Mouse (Mus musculus): ENCODE measurements at regions not wholly inside any gene's neighbourhood (a gene's known extent, or its start where the extent isn't known, plus 50 kb on each side); places are given as distances from the start of the nearest gene placed in this dataset.

DNA sequence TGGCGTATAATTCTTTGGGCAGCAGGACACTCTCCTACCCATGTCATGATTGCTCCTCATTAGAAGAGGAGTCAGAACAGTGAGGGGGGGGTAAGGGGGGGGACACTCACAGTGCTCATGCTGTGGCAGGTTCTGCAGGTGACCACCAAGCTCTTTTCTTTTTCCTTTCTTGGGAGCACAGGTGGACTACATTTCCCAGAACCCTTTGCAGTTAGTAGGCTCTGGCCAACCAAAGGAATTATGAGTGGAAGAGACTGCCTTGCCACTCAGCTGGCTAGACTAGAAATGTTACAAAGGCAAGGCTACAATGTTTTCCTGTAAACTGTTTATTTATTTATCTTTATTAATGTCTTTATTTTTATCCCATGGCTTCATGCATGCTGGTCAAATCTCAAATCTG is 53.6 kb upstream of the Ifnlr1 start:
- no peak for ATAC-seq (replicated peaks; ENCODE audit: low FRiP score, low TSS enrichment, poor library complexity, severe bottlenecking)

GRCm38 (mm10) chr4:135629793-135630569 is 56.1 kb upstream of the Ifnlr1 start:
- no peak for ATAC-seq (replicated peaks; ENCODE audit: low FRiP score, low TSS enrichment, poor library complexity, severe bottlenecking)

DNA sequence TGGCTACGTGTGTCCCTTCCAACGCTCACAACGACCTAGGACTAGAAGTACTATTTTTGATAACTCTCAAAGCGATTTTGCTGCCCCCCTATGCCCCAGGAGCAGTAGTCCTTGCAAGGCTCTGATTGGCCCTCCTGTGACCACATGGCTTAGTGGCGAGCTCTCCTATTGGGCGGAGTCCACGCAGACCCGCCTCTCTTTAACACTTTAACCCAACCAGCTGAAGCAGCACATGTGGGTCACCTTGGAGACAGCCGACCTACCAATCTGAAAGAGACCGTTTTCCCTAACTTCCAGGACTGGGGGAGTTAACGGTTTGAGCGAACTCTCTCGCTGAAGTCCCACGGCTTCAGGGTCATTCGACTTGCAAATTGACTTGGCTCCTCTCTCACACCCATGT is 53.0 kb upstream of the Grhl3 start:
- ATAC-seq (replicated peaks; ENCODE audit: low FRiP score, low TSS enrichment, poor library complexity, severe bottlenecking): no peak

DNA sequence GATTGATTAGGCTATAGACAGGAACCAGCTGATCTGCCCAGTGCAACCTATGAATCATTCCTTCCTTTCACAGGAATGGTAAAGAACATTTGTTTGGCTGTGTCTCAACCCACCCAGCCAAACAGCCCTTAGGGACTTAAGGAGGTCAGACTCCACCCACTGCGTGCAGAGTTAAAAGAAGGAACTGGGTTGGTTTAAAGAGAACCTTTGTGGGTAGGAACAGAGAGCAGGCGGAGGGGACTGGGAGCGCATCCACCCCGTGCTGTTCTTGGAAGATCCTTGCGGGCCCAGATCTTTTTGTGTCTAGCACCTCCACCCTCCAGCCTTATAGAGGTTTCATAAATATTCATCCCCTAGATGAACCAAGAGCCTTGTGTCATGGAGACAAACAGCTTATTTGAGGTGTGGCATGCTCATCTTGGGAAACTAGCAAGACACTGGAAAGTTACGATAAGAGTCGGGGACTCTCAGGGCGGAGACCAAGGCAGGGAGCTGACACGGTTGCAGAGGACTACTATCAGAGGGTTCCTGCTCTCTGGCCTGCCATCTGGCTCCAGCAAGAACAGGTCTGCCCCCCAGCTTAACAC is 49.8 kb upstream of the Grhl3 start:
- peak; percentile 96 for ATAC-seq (replicated peaks; ENCODE audit: low FRiP score, low TSS enrichment, poor library complexity, severe bottlenecking)
